Mouse (Mus musculus): ENCODE measurements around the gene Foxn3. TPM values are rescaled to one million over a fixed set of nuclear protein-coding genes. Genes with fewer than 3 reads are reported as not detected.

The Foxn3 gene
- polyA plus RNA-seq, 1 experiment from 2014 or later, result 86.3 TPM

GRCm38 (mm10) chr12:99340418-99341182 lies 222.8 kb downstream of the Foxn3 start:
- WGBS, result 68% methylated on average over 13 of the region's 13 CpGs
- no peak for DNase-seq (ENCODE audit: low spot score)
- H3K4me1 ChIP-seq (ENCODE audit: control insufficient read depth, insufficient read depth, low read length), result peaks cover 45% of the 10 kb centered on the region
- ATAC-seq (ENCODE audit: low read depth), result no peak
- no peak overlapping the region for H3K9ac ChIP-seq (ENCODE audit: low read depth, low read length)
- H3K27me3 ChIP-seq (replicated peaks; ENCODE audit: control insufficient read depth, insufficient read depth, low read length), result no peaks in the 10 kb centered on the region
- no peaks in the 10 kb centered on the region for H3K9me3 ChIP-seq (ENCODE audit: control insufficient read depth, low read length)
- H3K36me3 ChIP-seq (ENCODE audit: control insufficient read depth, insufficient read depth, low read length), result peaks cover 11% of the 10 kb centered on the region
- H3K4me3 ChIP-seq (ENCODE audit: low read depth, low read length), result no peak overlapping the region
- H3K27ac ChIP-seq (replicated peaks; ENCODE audit: low read depth, low read length), result peak overlapping the region; percentile 54; the same call in 1 of the 2 replicates
- no peak overlapping the region for H3K4me2 ChIP-seq (ENCODE audit: low read depth, low read length)

GRCm38 (mm10) chr12:99339640-99340325 lies 223.6 kb downstream of the Foxn3 start:
- WGBS, result 57% methylated on average over 11 of the region's 11 CpGs
- ATAC-seq (ENCODE audit: low read depth) (peak; percentile 70; the same call in 1 of the 2 replicates), DNase-seq (ENCODE audit: low spot score) (peak; percentile 90)
- Histone ChIP-seq H3K36me3 (ENCODE audit: control insufficient read depth, insufficient read depth, low read length) (peaks cover 11% of the 10 kb centered on the region), H3K9me3 (ENCODE audit: control insufficient read depth, low read length) (no peaks in the 10 kb centered on the region), H3K27ac (replicated peaks; ENCODE audit: low read depth, low read length) (peak overlapping the region; percentile 54; the same call in 1 of the 2 replicates), H3K27me3 (replicated peaks; ENCODE audit: control insufficient read depth, insufficient read depth, low read length) (no peaks in the 10 kb centered on the region), H3K4me1 (ENCODE audit: control insufficient read depth, insufficient read depth, low read length) (peaks cover 47% of the 10 kb centered on the region), H3K4me2 (ENCODE audit: low read depth, low read length) (no peak overlapping the region), H3K4me3 (ENCODE audit: low read depth, low read length) (no peak overlapping the region), H3K9ac (ENCODE audit: low read depth, low read length) (no peak overlapping the region)

DNA sequence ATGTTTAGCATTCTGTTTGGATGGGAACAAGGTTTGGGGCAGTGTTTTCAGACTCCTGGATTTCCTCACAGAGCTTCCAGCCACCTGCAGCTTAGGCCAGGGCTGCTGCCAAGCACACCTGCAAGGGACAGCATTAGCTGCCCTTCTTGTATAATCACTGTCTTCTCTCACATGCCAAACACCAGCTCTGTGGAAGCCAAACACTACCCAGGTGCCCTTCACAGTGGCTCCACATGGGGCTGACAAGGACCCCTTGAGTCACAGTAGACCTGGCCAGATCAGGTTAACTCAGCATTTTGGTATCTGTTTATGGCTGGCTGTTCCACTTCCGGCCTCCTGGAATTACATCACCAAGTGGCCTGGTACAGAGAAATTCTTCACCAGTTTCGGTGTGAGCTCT lies 224.6 kb downstream of the Foxn3 start:
- H3K4me2 ChIP-seq (ENCODE audit: low read depth, low read length), result no peak overlapping the region
- ATAC-seq (ENCODE audit: low read depth), result no peak
- peaks cover 11% of the 10 kb centered on the region for H3K36me3 ChIP-seq (ENCODE audit: control insufficient read depth, insufficient read depth, low read length)
- H3K9me3 ChIP-seq (ENCODE audit: control insufficient read depth, low read length), result no peaks in the 10 kb centered on the region
- H3K4me1 ChIP-seq (ENCODE audit: control insufficient read depth, insufficient read depth, low read length), result peaks cover 48% of the 10 kb centered on the region
- H3K27ac ChIP-seq (replicated peaks; ENCODE audit: low read depth, low read length), result no peak overlapping the region
- H3K27me3 ChIP-seq (replicated peaks; ENCODE audit: control insufficient read depth, insufficient read depth, low read length), result no peaks in the 10 kb centered on the region
- 62% methylated on average over 2 of the region's 2 CpGs for whole genome bisulfite sequencing
- H3K9ac ChIP-seq (ENCODE audit: low read depth, low read length), result no peak overlapping the region
- no peak for DNase-seq (ENCODE audit: low spot score)
- no peak overlapping the region for H3K4me3 ChIP-seq (ENCODE audit: low read depth, low read length)

DNA sequence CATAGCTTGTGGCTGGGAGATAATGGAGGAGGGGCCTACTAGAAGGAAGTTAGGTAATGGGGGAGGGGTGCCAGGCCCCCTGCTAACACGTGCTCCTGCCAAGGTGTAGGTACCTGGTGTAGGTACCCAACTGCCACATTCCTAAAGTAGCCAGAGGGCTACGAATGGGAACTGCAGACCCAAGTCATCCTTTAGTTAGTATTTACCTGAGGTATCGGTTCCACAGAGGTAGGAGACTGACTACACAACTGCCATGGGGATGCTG lies 226.3 kb downstream of the Foxn3 start:
- H3K4me1 ChIP-seq (ENCODE audit: control insufficient read depth, insufficient read depth, low read length), result peaks cover 47% of the 10 kb centered on the region
- peak overlapping the region; percentile 63 for H3K27ac ChIP-seq (replicated peaks; ENCODE audit: low read depth, low read length)
- ATAC-seq (ENCODE audit: low read depth), result no peak; the same call in 1 of the 2 replicates
- peaks cover 11% of the 10 kb centered on the region for H3K36me3 ChIP-seq (ENCODE audit: control insufficient read depth, insufficient read depth, low read length)
- no peaks in the 10 kb centered on the region for H3K27me3 ChIP-seq (replicated peaks; ENCODE audit: control insufficient read depth, insufficient read depth, low read length)
- DNase-seq (ENCODE audit: low spot score), result no peak
- no peak overlapping the region for H3K4me2 ChIP-seq (ENCODE audit: low read depth, low read length)
- H3K9me3 ChIP-seq (ENCODE audit: control insufficient read depth, low read length), result no peaks in the 10 kb centered on the region
- 79% methylated on average over 3 of the region's 3 CpGs for WGBS
- no peak overlapping the region for H3K4me3 ChIP-seq (ENCODE audit: low read depth, low read length)
- no peak overlapping the region for H3K9ac ChIP-seq (ENCODE audit: low read depth, low read length)

DNA sequence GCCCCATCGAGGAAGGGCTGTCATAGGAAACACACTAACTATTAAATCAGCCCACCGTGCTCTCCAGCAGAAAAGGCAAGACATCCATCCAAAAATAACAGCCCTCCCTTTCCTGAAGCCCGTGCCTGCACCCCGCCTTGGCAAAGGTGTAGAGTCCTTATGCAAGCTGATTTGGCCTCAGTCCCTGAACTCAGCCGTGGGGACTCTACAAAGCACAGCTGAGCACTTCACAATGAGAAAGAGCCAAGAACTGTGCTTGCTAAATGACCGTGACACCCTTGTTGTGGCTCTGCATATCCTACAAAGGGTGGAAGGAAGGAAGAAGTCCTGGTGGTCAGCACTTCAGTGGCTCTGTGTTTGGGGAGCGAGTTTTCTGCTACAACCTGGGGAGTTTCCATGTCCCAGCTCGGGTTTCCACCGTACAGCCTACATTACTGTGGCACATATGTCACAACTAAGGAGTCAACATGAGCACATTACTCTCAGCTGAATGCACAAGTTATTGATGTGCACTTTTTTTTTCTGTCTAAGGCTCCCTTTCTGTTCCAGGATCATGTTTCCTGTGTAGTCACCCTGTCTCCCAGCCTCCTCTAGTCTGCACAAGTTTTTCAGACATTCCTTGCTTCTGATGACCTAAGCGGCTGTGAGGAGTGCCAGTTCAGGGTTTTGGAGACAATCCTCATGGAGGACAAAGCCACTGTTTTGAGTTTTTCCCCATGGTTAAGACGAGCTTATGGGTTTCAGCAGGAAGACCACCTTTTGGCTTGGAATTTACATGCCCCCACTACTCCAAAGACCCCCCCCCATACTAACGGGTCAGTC lies 226.8 kb downstream of the Foxn3 start:
- Histone ChIP-seq H3K4me2 (ENCODE audit: low read depth, low read length) (peak overlapping the region; percentile 13; the same call in 1 of the 2 replicates), H3K9ac (ENCODE audit: low read depth, low read length) (no peak overlapping the region), H3K4me3 (ENCODE audit: low read depth, low read length) (no peak overlapping the region), H3K27me3 (replicated peaks; ENCODE audit: control insufficient read depth, insufficient read depth, low read length) (no peaks in the 10 kb centered on the region), H3K4me1 (ENCODE audit: control insufficient read depth, insufficient read depth, low read length) (peaks cover 44% of the 10 kb centered on the region), H3K36me3 (ENCODE audit: control insufficient read depth, insufficient read depth, low read length) (peaks cover 11% of the 10 kb centered on the region), H3K27ac (replicated peaks; ENCODE audit: low read depth, low read length) (peak overlapping the region; percentile 63), H3K9me3 (ENCODE audit: control insufficient read depth, low read length) (no peaks in the 10 kb centered on the region)
- peak; percentile 92 for DNase-seq (ENCODE audit: low spot score)
- 20% methylated on average over 12 of the region's 12 CpGs for WGBS
- peak; percentile 71 for ATAC-seq (ENCODE audit: low read depth)

DNA sequence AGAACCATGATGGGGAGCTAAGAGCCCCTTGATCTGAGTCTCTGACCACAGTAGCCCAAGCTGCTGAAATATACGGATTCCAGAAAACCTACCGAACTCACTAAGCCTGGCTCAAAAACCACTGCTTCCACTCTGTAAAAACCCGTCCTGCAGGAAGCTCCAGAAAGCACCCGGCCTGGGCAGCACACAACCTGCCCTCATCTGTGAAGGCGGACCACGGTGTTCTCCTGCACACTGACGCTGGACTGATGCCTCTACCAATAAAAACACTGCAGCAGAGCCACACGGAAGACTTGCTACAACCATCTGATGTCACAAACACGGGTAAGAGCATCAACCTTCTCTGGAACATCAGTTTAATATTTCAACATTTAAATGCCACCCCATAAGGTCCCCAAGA lies 227.8 kb downstream of the Foxn3 start:
- Histone ChIP-seq H3K4me3 (ENCODE audit: low read depth, low read length) (no peak overlapping the region), H3K9ac (ENCODE audit: low read depth, low read length) (no peak overlapping the region), H3K9me3 (ENCODE audit: control insufficient read depth, low read length) (no peaks in the 10 kb centered on the region), H3K4me2 (ENCODE audit: low read depth, low read length) (no peak overlapping the region), H3K27ac (replicated peaks; ENCODE audit: low read depth, low read length) (peak overlapping the region; percentile 63; the same call in 1 of the 2 replicates), H3K36me3 (ENCODE audit: control insufficient read depth, insufficient read depth, low read length) (peaks cover 6% of the 10 kb centered on the region), H3K4me1 (ENCODE audit: control insufficient read depth, insufficient read depth, low read length) (peaks cover 36% of the 10 kb centered on the region), H3K27me3 (replicated peaks; ENCODE audit: control insufficient read depth, insufficient read depth, low read length) (no peaks in the 10 kb centered on the region)
- DNase-seq (ENCODE audit: low spot score) (no peak), ATAC-seq (ENCODE audit: low read depth) (no peak)
- 70% methylated on average over 9 of the region's 9 CpGs for WGBS

DNA sequence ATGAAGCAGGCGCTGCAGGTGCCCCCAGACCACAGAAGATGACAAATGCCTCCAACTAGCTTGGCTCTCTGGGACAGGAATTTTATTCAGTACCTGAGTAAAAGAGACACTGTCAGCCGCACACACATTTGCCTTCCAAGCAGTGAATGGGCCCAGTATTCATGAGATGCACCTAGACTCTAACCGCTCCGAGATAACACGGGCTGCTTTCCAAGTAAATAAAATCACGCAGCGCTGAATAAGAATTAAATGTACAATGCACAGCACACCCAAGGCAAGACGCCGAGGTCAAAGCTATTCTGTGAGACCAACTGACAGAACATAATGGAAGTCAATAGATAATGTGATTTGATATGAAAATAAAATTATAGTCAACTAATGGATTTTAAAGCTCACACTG lies 229.4 kb downstream of the Foxn3 start:
- 79% methylated on average over 9 of the region's 9 CpGs for WGBS
- no peak for ATAC-seq (ENCODE audit: low read depth)
- Histone ChIP-seq H3K27me3 (replicated peaks; ENCODE audit: control insufficient read depth, insufficient read depth, low read length) (no peaks in the 10 kb centered on the region), H3K27ac (replicated peaks; ENCODE audit: low read depth, low read length) (no peak overlapping the region; the same call in 1 of the 2 replicates), H3K36me3 (ENCODE audit: control insufficient read depth, insufficient read depth, low read length) (no peaks in the 10 kb centered on the region), H3K4me1 (ENCODE audit: control insufficient read depth, insufficient read depth, low read length) (peaks cover 49% of the 10 kb centered on the region), H3K4me2 (ENCODE audit: low read depth, low read length) (no peak overlapping the region), H3K4me3 (ENCODE audit: low read depth, low read length) (no peak overlapping the region), H3K9me3 (ENCODE audit: control insufficient read depth, low read length) (no peaks in the 10 kb centered on the region), H3K9ac (ENCODE audit: low read depth, low read length) (no peak overlapping the region)
- DNase-seq (ENCODE audit: low spot score), result no peak

GRCm38 (mm10) chr12:99333304-99333968 lies 229.9 kb downstream of the Foxn3 start:
- H3K4me2 ChIP-seq (ENCODE audit: low read depth, low read length), result no peak overlapping the region
- ATAC-seq (ENCODE audit: low read depth) (no peak), DNase-seq (ENCODE audit: low spot score) (no peak)
- WGBS, result 77% methylated on average over 20 of the region's 20 CpGs
- no peak overlapping the region; the same call in 1 of the 2 replicates for H3K27ac ChIP-seq (replicated peaks; ENCODE audit: low read depth, low read length)
- H3K36me3 ChIP-seq (ENCODE audit: control insufficient read depth, insufficient read depth, low read length), result no peaks in the 10 kb centered on the region
- no peaks in the 10 kb centered on the region for H3K27me3 ChIP-seq (replicated peaks; ENCODE audit: control insufficient read depth, insufficient read depth, low read length)
- H3K4me3 ChIP-seq (ENCODE audit: low read depth, low read length), result no peak overlapping the region
- no peak overlapping the region for H3K9ac ChIP-seq (ENCODE audit: low read depth, low read length)
- no peaks in the 10 kb centered on the region for H3K9me3 ChIP-seq (ENCODE audit: control insufficient read depth, low read length)
- peaks cover 52% of the 10 kb centered on the region for H3K4me1 ChIP-seq (ENCODE audit: control insufficient read depth, insufficient read depth, low read length)

Data from embryonic facial prominence, embryonic 14.5 days (tissue).